ENCODE assay signal across 20 mouse cellular contexts in genomic region chr9:47961176-47961575, GRCm38 (mm10).
DNase-seq lines count a peak whose midpoint lies in the region; ATAC-seq lines count a peak whose summit lies in the region.
"Had no signal": no experiment of that assay in that cellular context is flagged by ENCODE, and none has a peak within 500 bp of the region (broad histone marks: within the 10 kb centered on the region; RNA-seq: fewer than 3 reads in every experiment).

No protein-coding gene starts in this region.

- peak; percentile 57 for DNase-seq in heart, adult 11 months
- no peak for DNase-seq in heart, adult 9 months (ENCODE audit: low spot score in 2 of 2)
- no peak for DNase-seq in kidney, postnatal 10 days
- DNase-seq in embryonic facial prominence, embryonic 11.5 days (ENCODE audit: low spot score), result no peak
- no peak for DNase-seq in lung, postnatal 10 days
- DNase-seq: adrenal gland, postnatal 10 days; cerebellum, adult 11-12 months; cerebellum, adult 9-10 months; cerebellum, postnatal 25 days; gastrocnemius, postnatal 10 days; heart, adult 2 months; heart, postnatal 10 days; heart, postnatal 4 days had no signal

- H3K4me1 ChIP-seq in kidney, embryonic 14.5 days (ENCODE audit: control insufficient read depth, insufficient read depth, low read length), result peaks cover 13% of the 10 kb centered on the region
- H3K4me1 ChIP-seq in embryonic facial prominence, embryonic 11.5 days (ENCODE audit: control insufficient read depth, insufficient read depth, low read length), result no peaks in the 10 kb centered on the region; the same call in 1 of the 2 replicates

- no peaks in the 10 kb centered on the region for H3K36me3 ChIP-seq in kidney, embryonic 14.5 days (ENCODE audit: control insufficient read depth, insufficient read depth, low read length)
- no peaks in the 10 kb centered on the region for H3K36me3 ChIP-seq in embryonic facial prominence, embryonic 11.5 days (replicated peaks; ENCODE audit: control insufficient read depth, insufficient read depth, low read depth, low read length)
- H3K36me3 ChIP-seq: embryonic facial prominence, embryonic 15.5 days; hindbrain, embryonic 15.5 days had no signal

- no peak overlapping the region for H3K9ac ChIP-seq in kidney, embryonic 14.5 days (ENCODE audit: low read depth, low read length)
- H3K9ac ChIP-seq in embryonic facial prominence, embryonic 11.5 days (replicated peaks; ENCODE audit: low read length), result no peak overlapping the region
- H3K9ac ChIP-seq: embryonic facial prominence, embryonic 15.5 days; hindbrain, embryonic 15.5 days had no signal

- no peak overlapping the region for H3K4me3 ChIP-seq in kidney, embryonic 14.5 days (ENCODE audit: low read length)
- H3K4me3 ChIP-seq in embryonic facial prominence, embryonic 11.5 days (ENCODE audit: low read depth, low read length), result no peak overlapping the region
- H3K4me3 ChIP-seq: embryonic facial prominence, embryonic 15.5 days; erythroblast, embryonic 14.5 days; heart, adult 2 months; hindbrain, embryonic 15.5 days had no signal

- no peak overlapping the region for H3K4me2 ChIP-seq in kidney, embryonic 14.5 days (replicated peaks; ENCODE audit: low read depth, low read length)
- H3K4me2 ChIP-seq in embryonic facial prominence, embryonic 11.5 days (ENCODE audit: low read depth, low read length), result no peak overlapping the region
- H3K4me2 ChIP-seq: embryonic facial prominence, embryonic 15.5 days; hindbrain, embryonic 15.5 days had no signal

- H3K9me3 ChIP-seq in kidney, embryonic 14.5 days (ENCODE audit: control insufficient read depth, low read length), result no peaks in the 10 kb centered on the region
- no peaks in the 10 kb centered on the region for H3K9me3 ChIP-seq in embryonic facial prominence, embryonic 11.5 days (replicated peaks; ENCODE audit: control insufficient read depth, low read length)
- H3K9me3 ChIP-seq: embryonic facial prominence, embryonic 15.5 days; hindbrain, embryonic 15.5 days had no signal

- 77% methylated on average over 4 of the region's 4 CpGs for WGBS in kidney, embryonic 14.5 days
- WGBS in embryonic facial prominence, embryonic 11.5 days, result 84% methylated on average over 4 of the region's 4 CpGs

- no peaks in the 10 kb centered on the region for H3K27me3 ChIP-seq in kidney, embryonic 14.5 days (ENCODE audit: control insufficient read depth, insufficient read depth, low read length)
- H3K27me3 ChIP-seq in embryonic facial prominence, embryonic 11.5 days (ENCODE audit: control insufficient read depth, insufficient read depth, low read length), result no peaks in the 10 kb centered on the region
- H3K27me3 ChIP-seq: embryonic facial prominence, embryonic 15.5 days; hindbrain, embryonic 15.5 days had no signal

- 0 out of 2 replicates have a peak overlapping the region, but pooled peaks have one; percentile 17 for H3K27ac ChIP-seq in kidney, embryonic 14.5 days (ENCODE audit: low read depth, low read length)
- H3K27ac ChIP-seq in embryonic facial prominence, embryonic 11.5 days (replicated peaks; ENCODE audit: low read depth, low read length), result 0 out of 2 replicates have a peak overlapping the region, but pooled peaks have one; percentile 6
- H3K27ac ChIP-seq: embryonic facial prominence, embryonic 15.5 days; heart, adult 2 months; hindbrain, embryonic 15.5 days had no signal

- ATAC-seq in kidney, embryonic 14.5 days (ENCODE audit: low FRiP score, low TSS enrichment), result no peak
- no peak for ATAC-seq in embryonic facial prominence, embryonic 11.5 days (replicated peaks; ENCODE audit: insufficient number of reproducible peaks, low FRiP score, low TSS enrichment, low read depth)
- ATAC-seq in cerebellum, adult (ENCODE audit: insufficient number of reproducible peaks, low FRiP score, low TSS enrichment), result no peak
- ATAC-seq: forebrain, embryonic 16.5 days; inflammation-experienced regulatory T-cells, adult 6 months had no signal
